Mouse (Mus musculus): ENCODE measurements around the gene Zfp518a. TPM values are rescaled to one million over a fixed set of nuclear protein-coding genes. Genes with fewer than 3 reads are reported as not detected.

Zfp518a gene
- total and polyA plus RNA-seq, 2 experiments, result 0.22 to 7.0 TPM

DNA sequence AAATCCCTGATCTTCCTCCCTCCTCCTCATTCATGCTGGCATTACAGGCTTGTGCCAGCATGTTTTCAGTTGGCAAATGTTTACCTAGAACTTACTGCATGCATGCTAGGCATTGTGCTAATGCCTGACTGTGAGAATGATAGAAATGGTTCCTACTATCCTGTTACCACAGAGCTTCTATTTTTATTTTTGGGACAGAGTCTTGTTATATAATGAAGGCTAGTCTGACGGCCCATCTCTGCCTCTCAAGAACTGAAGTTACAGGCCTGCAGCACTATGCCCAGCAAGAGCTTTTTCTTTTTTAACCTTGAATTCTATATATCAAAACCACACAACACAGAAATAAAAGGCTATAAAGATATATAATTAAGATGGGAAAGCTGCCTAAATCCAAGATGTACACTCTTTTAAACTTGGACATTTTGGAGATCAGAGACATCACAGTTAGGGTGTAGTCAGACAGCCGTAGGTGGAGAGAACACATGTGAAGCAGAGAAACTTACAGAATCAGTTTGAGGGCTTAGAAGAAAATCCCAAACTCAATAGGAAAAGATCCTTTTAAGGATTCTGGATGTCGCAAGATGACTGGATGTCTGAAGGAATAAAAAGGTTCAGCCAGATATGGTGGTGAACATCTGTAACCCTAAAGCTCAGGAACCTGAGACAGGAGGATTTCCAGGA, 24.9 kb upstream of the Zfp518a start:
- DNase-seq (ENCODE audit: extremely low read depth, low read depth, low spot score), result no peak
- Histone ChIP-seq H3K27ac (replicated peaks; ENCODE audit: insufficient read depth, low read depth, low read length) (no peak overlapping the region), H3K9ac (ENCODE audit: low read depth, low read length) (no peak overlapping the region), H3K4me3 (ENCODE audit: insufficient read depth, low read depth, low read length) (no peak overlapping the region), H3K36me3 (ENCODE audit: control insufficient read depth, insufficient read depth, low read length) (no peaks in the 10 kb centered on the region), H3K27me3 (ENCODE audit: control insufficient read depth, insufficient read depth, low read length) (peaks cover 9% of the 10 kb centered on the region; the same call in 1 of the 2 replicates), H3K79me2 (ENCODE audit: control insufficient read depth, insufficient read depth, low read length) (no peaks in the 10 kb centered on the region), H3K4me1 (ENCODE audit: control insufficient read depth, insufficient read depth, low read length) (no peaks in the 10 kb centered on the region)
- TF ChIP-seq POLR2A (IDR thresholded peaks at IDR 0.05; ENCODE audit: extremely low read depth, insufficient read depth, low read length) (no peak), CTCF (IDR thresholded peaks at IDR 0.05; ENCODE audit: low read depth, low read length) (no peak)
- 95% methylated on average over 3 of the region's 3 CpGs for WGBS

DNA sequence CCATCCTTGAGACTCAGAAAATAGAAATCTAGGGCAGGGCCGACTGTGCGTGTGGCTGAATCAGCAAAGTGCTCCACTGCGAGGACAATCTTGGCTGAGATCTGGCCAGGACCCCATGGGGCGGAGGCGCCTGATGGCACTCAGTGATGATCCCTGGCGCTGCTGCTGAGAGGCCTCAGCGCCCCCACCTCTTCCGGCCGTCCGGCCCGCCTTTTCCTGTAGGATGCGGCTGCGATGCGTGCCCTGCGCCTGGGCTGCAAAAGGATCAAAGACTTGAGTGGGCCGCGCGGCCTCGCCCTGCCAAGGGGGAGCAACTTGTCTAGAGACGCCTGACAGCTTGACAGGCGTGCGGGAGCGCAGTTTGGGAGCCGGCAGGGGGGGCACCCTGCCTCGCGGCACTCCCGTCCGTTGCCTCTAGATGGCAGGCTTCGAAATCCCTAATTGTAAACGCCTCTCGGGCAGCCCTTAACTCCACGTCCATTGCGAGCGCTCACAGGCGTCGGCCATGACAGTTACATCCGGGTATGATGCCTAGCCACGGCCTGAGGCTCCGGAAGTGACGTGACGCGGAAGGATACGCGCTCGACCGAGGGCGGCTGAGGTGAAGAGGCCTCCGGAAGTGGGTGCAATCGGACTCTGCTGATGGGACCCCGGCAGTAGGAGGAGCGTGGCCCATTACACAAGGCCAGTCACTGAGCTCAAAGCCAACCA, 21.4 kb upstream of the Zfp518a start:
- Histone ChIP-seq H3K9ac (ENCODE audit: low read depth, low read length) (peak overlapping the region; percentile 0; the same call in 1 of the 2 replicates), H3K27me3 (ENCODE audit: control insufficient read depth, insufficient read depth, low read length) (peaks cover 3% of the 10 kb centered on the region; the same call in 1 of the 2 replicates), H3K36me3 (ENCODE audit: control insufficient read depth, insufficient read depth, low read length) (no peaks in the 10 kb centered on the region), H3K4me3 (ENCODE audit: insufficient read depth, low read depth, low read length) (peak overlapping the region; percentile 63), H3K4me1 (ENCODE audit: control insufficient read depth, insufficient read depth, low read length) (no peaks in the 10 kb centered on the region), H3K79me2 (ENCODE audit: control insufficient read depth, insufficient read depth, low read length) (no peaks in the 10 kb centered on the region), H3K27ac (replicated peaks; ENCODE audit: insufficient read depth, low read depth, low read length) (no peak overlapping the region)
- TF ChIP-seq POLR2A (IDR thresholded peaks at IDR 0.05; ENCODE audit: extremely low read depth, insufficient read depth, low read length), result 0 out of 2 replicates have a peak, but pooled peaks have one; percentile 15
- TF ChIP-seq CTCF (IDR thresholded peaks at IDR 0.05; ENCODE audit: low read depth, low read length), result peak; percentile 53
- 10% methylated on average over 51 of the region's 51 CpGs for WGBS
- peak; percentile 61 for DNase-seq (ENCODE audit: extremely low read depth, low read depth, low spot score)

DNA sequence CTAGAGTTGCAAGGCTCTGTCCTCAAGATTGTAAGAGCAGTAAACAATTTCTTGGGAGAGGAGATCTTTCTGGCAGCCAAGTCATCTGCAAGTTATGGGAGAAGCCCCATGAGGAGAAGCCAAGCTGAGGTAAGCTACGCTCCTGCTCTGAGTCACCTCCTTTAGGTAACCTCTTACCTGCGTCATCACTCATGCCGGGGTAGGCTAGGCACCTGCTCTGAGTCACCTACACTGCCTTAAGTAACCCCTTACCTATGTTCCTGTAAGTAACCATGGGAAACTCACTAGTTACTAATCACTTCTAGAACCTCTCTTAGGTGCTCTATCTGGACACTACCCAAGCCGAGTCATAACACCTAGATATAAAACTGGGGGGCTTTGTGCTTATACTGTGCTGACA, 12.8 kb upstream of the Zfp518a start:
- WGBS, result 91% methylated on average over 4 of the region's 4 CpGs
- Histone ChIP-seq H3K27ac (replicated peaks; ENCODE audit: insufficient read depth, low read depth, low read length) (no peak overlapping the region), H3K9ac (ENCODE audit: low read depth, low read length) (no peak overlapping the region), H3K36me3 (ENCODE audit: control insufficient read depth, insufficient read depth, low read length) (no peaks in the 10 kb centered on the region), H3K79me2 (ENCODE audit: control insufficient read depth, insufficient read depth, low read length) (no peaks in the 10 kb centered on the region), H3K4me3 (ENCODE audit: insufficient read depth, low read depth, low read length) (no peak overlapping the region), H3K27me3 (ENCODE audit: control insufficient read depth, insufficient read depth, low read length) (peaks cover 3% of the 10 kb centered on the region; the same call in 1 of the 2 replicates), H3K4me1 (ENCODE audit: control insufficient read depth, insufficient read depth, low read length) (no peaks in the 10 kb centered on the region)
- no peak for TF ChIP-seq POLR2A (IDR thresholded peaks at IDR 0.05; ENCODE audit: extremely low read depth, insufficient read depth, low read length)
- TF ChIP-seq CTCF (IDR thresholded peaks at IDR 0.05; ENCODE audit: low read depth, low read length), result no peak
- DNase-seq (ENCODE audit: extremely low read depth, low read depth, low spot score), result no peak

DNA sequence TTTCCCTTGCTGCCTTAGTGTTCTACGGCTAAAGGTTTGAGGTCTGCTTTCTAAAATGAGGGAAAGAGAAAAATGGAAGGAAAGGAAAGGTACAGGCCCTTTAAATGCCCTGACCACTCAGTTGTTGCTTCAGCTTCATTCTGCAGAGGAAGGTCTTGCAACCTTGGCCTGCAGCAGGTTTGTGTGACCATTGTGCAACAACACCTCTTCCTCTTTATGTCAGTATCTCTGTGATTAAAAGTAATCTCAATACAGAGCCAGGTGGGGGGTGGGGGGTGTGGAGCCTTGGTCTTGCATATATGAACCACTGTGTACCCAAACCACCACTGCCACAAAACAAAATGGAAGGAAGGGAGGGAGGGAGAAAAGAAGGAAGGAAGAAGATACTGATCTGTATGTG, 5.6 kb upstream of the Zfp518a start:
- H3K79me2 ChIP-seq (ENCODE audit: control insufficient read depth, insufficient read depth, low read length), result no peaks in the 10 kb centered on the region
- H3K4me1 ChIP-seq (ENCODE audit: control insufficient read depth, insufficient read depth, low read length), result no peaks in the 10 kb centered on the region
- H3K27ac ChIP-seq (replicated peaks; ENCODE audit: insufficient read depth, low read depth, low read length), result no peak overlapping the region
- H3K4me3 ChIP-seq (ENCODE audit: insufficient read depth, low read depth, low read length), result no peak overlapping the region
- H3K27me3 ChIP-seq (ENCODE audit: control insufficient read depth, insufficient read depth, low read length), result 0 out of 2 replicates have a peak, but pooled peaks cover 3% of the 10 kb centered on the region
- H3K36me3 ChIP-seq (ENCODE audit: control insufficient read depth, insufficient read depth, low read length), result no peaks in the 10 kb centered on the region
- no peak for DNase-seq (ENCODE audit: extremely low read depth, low read depth, low spot score)
- WGBS, result 83% methylated on average over 1 of the region's 1 CpGs
- TF ChIP-seq POLR2A (IDR thresholded peaks at IDR 0.05; ENCODE audit: extremely low read depth, insufficient read depth, low read length) (no peak), CTCF (IDR thresholded peaks at IDR 0.05; ENCODE audit: low read depth, low read length) (no peak)
- no peak overlapping the region for H3K9ac ChIP-seq (ENCODE audit: low read depth, low read length)

DNA sequence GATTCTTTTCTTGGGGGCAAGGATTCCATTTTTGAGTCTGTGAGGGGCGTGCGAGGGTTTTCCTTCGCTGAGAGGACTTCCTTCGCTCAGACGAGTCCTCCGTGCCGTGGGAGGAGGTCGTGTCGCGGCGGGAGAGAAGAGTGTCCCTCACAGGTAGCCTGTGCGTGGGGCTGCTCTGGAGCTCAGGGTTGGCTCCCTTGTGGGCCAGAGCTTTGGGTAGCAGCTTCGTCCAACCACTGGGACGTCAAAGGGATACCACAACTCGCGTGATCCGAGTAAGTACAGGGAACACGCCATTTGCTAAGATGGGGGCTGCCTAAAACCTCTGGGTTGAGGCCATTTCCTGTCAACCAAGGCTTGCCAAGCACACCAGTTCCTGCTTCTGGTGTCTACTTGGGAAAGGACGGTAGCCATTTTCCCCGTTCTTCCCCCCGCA, 416 bp upstream of the Zfp518a start:
- Histone ChIP-seq H3K4me3 (ENCODE audit: insufficient read depth, low read depth, low read length) (peak overlapping the region; percentile 83), H3K9ac (ENCODE audit: low read depth, low read length) (peak overlapping the region; percentile 60), H3K79me2 (ENCODE audit: control insufficient read depth, insufficient read depth, low read length) (no peaks in the 10 kb centered on the region), H3K27ac (replicated peaks; ENCODE audit: insufficient read depth, low read depth, low read length) (peak overlapping the region; percentile 22), H3K27me3 (ENCODE audit: control insufficient read depth, insufficient read depth, low read length) (no peaks in the 10 kb centered on the region), H3K36me3 (ENCODE audit: control insufficient read depth, insufficient read depth, low read length) (no peaks in the 10 kb centered on the region), H3K4me1 (ENCODE audit: control insufficient read depth, insufficient read depth, low read length) (peaks cover 3% of the 10 kb centered on the region; the same call in 1 of the 2 replicates)
- no peak for DNase-seq (ENCODE audit: extremely low read depth, low read depth, low spot score)
- TF ChIP-seq CTCF (IDR thresholded peaks at IDR 0.05; ENCODE audit: low read depth, low read length) (no peak), POLR2A (IDR thresholded peaks at IDR 0.05; ENCODE audit: extremely low read depth, insufficient read depth, low read length) (no peak)
- 47% methylated on average over 21 of the region's 21 CpGs for WGBS

DNA sequence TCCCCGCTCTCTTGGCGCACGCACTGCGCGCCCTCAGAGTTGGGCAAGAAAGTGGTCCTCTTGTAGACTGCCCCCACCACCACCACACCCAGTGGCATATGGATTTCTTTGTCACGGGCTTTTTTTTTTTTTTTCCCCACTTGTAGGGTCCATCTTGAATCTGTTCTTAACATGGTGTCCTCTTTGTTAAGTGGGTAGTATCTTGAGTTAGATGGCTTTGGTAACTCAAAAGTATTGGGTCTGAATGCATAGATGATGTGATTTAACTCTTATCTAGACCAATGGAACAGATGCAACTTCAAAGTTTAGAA, 843 bp downstream of the Zfp518a start:
- H3K4me1 ChIP-seq (ENCODE audit: control insufficient read depth, insufficient read depth, low read length), result peaks cover 3% of the 10 kb centered on the region; the same call in 1 of the 2 replicates
- no peak for DNase-seq (ENCODE audit: extremely low read depth, low read depth, low spot score)
- no peak for TF ChIP-seq POLR2A (IDR thresholded peaks at IDR 0.05; ENCODE audit: extremely low read depth, insufficient read depth, low read length)
- no peak for TF ChIP-seq CTCF (IDR thresholded peaks at IDR 0.05; ENCODE audit: low read depth, low read length)
- H3K79me2 ChIP-seq (ENCODE audit: control insufficient read depth, insufficient read depth, low read length), result no peaks in the 10 kb centered on the region
- WGBS, result 2% methylated on average over 6 of the region's 6 CpGs
- no peak overlapping the region for H3K27ac ChIP-seq (replicated peaks; ENCODE audit: insufficient read depth, low read depth, low read length)
- H3K9ac ChIP-seq (ENCODE audit: low read depth, low read length), result peak overlapping the region; percentile 69
- peak overlapping the region; percentile 83 for H3K4me3 ChIP-seq (ENCODE audit: insufficient read depth, low read depth, low read length)
- H3K27me3 ChIP-seq (ENCODE audit: control insufficient read depth, insufficient read depth, low read length), result no peaks in the 10 kb centered on the region
- no peaks in the 10 kb centered on the region for H3K36me3 ChIP-seq (ENCODE audit: control insufficient read depth, insufficient read depth, low read length)
